Mouse (Mus musculus) Muller cell, postnatal 12 days (primary cell): ENCODE data around the gene Olfr114.

ENCODE experiments used
- DNase-seq: peaks from one replicate; pipeline ENCODE4 v3.0.0-alpha.2; 2015; ENCODE audit errors: inconsistent ontology term

The Olfr114 gene

GRCm38 (mm10) chr17:37592643-37593042 is at the start of gene Olfr114:
TSS of gene Olfr114 (minus strand) at chr17:37592743.
- no peak for DNase-seq

DNA sequence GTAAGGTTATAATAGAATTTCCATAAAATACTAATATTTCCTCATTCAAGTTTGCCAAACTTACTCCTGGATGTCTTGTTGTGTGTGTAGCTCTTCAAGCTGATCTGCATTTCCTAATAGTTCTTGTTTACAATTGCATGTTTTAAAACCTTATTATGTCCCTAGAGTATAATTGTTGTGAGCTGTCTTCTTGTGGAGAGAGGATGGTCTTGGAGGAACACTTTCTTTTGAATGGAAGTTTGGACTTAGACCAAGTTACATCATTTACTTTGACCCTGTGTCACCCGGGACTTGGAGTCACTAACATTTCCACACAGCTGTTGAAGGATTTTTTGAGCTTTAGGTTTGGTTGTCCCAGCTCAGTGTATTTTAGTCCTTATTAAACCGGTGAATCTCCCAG is 34.5 kb upstream of the Olfr114 start, which contains the start of the genes Olfr115 and Olfr116:
Gene Olfr115 (minus strand): TSS at position 101 of the 400 bp plus-strand sequence.
Gene Olfr116 (minus strand): TSS at position 191 of the 400 bp plus-strand sequence.
- no peak for DNase-seq

DNA sequence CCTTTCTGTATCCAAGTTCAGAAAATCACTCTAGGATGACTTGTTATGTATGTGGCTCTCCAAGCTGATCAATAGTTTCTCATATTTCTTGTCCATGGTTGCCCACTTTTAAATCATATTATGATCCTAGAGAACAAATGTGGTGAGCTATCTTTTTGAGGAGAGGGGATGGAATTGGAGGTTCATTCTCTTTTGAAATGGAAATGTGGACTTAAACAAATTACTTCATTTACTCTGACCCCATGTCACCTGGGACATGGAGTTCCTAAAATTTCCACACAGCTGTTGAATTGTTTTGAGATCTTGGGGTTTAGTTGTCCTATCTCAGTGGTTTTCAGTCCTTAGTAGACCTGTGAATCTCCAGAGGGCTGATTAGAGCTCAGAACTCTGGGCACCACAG is 15.0 kb downstream of the Olfr114 start, which contains the start of gene Olfr113:
Gene Olfr113 (minus strand): TSS at position 101 of the 400 bp plus-strand sequence.
- no peak for DNase-seq

DNA sequence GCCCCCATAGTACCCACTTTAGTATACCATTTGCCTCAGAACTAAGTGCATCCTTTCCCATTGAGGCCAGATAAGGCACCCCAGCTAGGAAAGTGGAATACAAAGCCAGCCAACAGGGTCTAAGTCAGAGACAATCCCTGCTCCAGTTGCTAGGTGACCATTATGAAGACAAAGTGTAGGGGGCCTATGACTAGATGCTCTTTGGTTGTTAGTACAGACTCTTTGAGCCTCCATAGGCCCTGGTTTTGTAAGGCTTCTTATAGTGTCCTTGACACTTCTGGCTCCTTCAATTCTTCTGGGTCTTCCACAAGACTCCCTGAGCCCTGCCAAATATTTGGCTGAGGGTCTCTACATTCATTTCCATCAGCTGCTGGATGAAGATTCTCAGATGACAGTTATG is 23.2 kb downstream of the Olfr114 start, which contains the start of gene Olfr112:
Gene Olfr112 (minus strand): TSS at position 101 of the 400 bp plus-strand sequence.
- DNase-seq: no peak

DNA sequence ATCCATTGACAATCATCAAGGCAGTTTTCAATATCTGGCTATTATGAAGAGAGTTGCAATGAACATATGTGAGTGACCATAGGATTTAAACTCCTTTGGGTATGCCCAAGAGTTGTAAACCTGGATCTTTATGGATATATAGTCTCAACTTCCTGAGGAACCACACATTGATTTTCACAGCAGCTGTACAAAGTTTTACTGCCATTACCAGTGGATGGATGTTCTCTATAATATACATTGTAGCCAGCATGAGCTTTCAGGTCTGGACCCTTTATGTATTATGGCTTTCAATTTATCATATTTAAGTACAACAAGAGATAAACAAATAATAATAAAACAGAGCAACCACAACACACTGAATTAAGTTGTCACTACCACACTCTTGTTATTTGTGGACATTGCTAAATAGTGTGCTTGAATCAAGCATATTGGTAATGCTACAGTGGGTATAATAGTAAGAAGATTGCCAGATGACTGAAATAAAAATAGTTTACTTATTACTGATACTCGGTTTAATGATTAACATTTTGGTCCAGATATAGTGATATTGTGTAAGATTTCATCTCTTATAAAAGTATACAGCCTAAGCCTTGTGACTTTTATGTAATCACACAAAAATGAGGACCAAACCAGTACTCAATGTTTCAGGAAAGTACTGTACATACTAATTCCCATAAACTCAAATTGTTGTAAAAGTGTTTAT is 33.5 kb downstream of the Olfr114 start:
- DNase-seq: no peak

GRCm38 (mm10) chr17:37543800-37544435 is 48.6 kb downstream of the Olfr114 start:
- no peak for DNase-seq

DNA sequence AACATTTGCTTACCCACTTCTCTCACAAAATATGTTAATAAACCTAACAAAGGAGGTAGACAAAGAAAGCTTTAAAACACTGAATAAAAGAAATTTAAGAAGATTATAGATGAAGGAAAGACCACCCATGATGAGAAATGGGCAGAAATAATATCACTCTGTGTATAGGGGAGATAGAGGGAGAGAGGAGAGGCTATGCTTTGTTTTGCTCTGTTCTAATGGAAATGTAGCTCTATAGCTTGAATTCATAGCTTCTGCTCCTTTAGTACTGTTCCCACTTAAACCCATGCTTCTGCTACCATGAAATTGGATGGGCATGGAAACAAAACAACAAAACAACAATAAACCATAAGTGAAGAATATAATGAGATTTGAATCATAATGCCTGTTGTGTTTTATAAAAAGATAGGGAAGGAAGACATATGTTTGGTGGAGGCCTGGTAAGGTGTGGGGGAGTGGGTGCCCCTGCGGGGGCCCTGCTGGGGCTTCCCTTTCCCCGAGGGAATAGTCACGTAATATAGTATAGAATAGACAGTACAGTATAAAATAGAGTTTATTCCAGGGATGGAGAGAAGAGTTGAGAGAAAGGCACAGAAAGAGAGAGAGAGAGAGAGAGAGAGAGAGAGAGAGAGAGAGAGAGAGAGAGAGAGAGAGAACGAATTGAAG is 51.0 kb downstream of the Olfr114 start:
- no peak for DNase-seq
